Mouse (Mus musculus) heart, adult 11 months (tissue): Measurements from ENCODE around the gene Esrrb.
A peak's percentile ranks its signal among the peaks of the same experiment; 100 is the strongest.

Experiments used
- DNase-seq: peaks from one replicate; pipeline ENCODE4 v3.0.0; 2022

Gene Esrrb

GRCm38 (mm10) chr12:86422166-86422910, 61.4 kb downstream of the Esrrb start:
- DNase-seq: peak; percentile 88

GRCm38 (mm10) chr12:86423102-86423501, 62.2 kb downstream of the Esrrb start:
- DNase-seq: no peak

GRCm38 (mm10) chr12:86427585-86427984, 66.7 kb downstream of the Esrrb start:
- DNase-seq: no peak

DNA sequence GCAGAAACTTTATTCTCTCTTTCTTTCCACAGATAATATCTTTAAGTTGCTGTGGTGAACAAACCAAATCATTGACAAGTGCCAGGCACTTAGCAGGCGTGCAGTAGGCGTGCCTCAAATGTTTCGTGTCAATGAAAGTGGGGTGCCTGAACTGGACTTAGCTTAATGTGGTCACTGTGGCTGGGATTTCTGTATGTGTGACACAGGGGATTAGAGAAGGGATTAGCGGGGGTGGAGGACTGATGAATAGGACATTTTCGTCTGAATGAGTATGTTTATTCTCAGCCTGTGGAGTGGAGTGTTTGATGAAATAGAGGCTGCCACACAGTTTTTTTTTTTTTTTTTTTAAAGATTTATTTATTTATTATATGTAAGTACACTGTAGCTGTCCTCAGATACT, 70.8 kb downstream of the Esrrb start:
- DNase-seq: no peak

- peak; percentile 92 for DNase-seq
Measured at GRCm38 (mm10) chr12:86433371-86433821, 72.5 kb downstream of the Esrrb start.

- DNase-seq: no peak
Measured at GRCm38 (mm10) chr12:86435651-86436050, 74.7 kb downstream of the Esrrb start.

DNA sequence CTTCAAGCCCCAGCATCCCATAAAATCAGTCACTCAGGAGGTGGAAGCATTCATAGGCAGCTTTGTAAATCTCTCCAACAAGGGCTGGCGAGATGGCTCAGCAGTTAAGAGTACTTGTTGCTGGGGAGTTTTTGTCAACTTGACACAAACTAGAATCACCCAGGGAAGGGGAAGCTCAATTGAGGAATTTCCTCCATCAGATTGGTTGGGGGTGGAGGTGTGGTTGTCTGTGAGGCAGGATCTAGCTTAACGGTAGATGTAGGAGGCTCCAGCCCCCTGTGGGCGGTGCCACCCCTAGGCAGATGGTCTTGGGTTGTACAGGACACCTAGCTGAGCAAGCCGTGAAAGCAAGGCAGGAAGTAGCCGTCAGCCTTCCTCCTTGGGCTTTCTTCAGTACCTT, 89.9 kb downstream of the Esrrb start:
- no peak for DNase-seq

DNA sequence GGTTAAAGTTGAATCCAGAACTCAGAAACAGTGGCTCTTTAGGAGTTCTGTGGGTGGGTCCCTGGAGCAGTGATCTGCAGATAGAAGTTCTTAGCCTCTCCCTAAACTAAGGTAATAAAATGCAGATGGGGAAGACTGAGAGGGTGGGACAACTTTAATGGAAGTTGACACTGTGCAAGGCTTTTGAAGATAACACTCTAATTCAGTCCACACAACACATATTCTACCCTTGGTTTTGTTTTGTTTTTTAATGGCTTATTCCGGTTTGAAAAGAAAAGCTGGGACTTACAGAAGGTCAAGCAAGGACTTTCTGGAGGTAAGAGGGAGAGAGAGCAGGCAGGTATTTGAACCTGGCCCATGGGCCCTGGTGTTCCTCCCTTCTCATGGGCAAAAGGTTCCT, 94.1 kb downstream of the Esrrb start:
- no peak for DNase-seq

- DNase-seq: no peak
Measured at GRCm38 (mm10) chr12:86462742-86463470, 102.0 kb downstream of the Esrrb start.

DNA sequence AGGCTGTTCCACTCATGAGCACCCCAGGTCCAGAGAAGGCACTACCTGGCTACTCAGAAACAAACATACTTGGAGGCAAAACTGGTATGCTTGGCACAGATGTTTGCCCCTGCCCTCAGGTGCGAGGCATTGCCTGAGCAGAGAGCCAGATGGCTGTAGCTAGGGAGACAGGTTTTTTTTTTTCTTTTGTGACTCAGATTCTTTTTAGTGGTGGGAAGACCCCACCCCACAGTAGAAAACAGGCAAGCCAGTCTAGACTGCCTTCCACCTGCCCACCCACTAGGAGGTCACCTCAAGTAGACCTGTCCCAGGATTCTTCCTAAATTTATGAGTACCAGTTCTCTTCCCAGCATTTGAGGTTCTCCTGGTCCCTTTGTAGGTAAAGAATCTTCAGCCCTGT, 103.5 kb downstream of the Esrrb start:
- no peak for DNase-seq

DNA sequence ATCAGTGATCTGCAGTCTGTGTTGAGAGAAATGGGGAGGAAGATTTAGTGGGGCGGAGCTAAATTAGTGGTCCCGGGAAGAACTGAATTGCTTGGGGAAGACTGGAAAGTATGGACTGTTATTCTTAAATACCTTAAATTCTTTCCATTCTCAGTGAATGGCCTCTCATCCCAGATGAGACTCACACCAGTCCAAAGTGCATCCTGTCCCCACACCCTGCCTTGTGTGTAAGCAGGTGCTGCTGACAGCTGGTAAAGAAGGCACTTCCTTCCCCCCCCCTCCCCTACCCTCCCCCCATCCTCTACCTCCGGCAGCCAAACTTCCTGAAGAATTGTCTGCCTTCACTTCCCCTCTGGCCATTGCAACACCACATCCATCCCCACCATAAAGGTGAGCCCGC, 105.3 kb downstream of the Esrrb start:
- no peak for DNase-seq

GRCm38 (mm10) chr12:86469919-86470318, 109.0 kb downstream of the Esrrb start:
- no peak for DNase-seq

DNA sequence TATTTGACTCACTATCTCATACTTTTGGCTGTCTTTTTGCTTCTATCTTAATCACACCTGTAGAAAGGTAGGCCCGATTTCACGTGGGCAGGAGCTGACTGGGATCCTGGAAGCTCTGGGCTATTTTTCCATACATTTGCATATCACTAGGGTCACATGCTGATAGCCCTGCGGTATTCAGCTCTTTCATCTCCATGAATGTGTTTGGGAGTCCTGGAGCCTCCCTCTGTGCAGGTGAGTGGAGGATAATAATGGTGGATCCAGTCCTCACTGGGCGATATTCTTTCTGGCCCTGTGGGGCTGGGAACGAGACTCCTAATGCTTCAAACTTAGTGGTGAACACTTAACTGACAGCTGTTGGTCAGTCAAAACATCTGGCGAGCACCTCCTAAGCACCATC, 110.0 kb downstream of the Esrrb start:
- no peak for DNase-seq

GRCm38 (mm10) chr12:86473630-86474029, 112.7 kb downstream of the Esrrb start:
- DNase-seq: no peak

- DNase-seq: no peak
Measured at GRCm38 (mm10) chr12:86475994-86476393, 115.1 kb downstream of the Esrrb start.

- no peak for DNase-seq
Measured at GRCm38 (mm10) chr12:86478908-86479307, 118.0 kb downstream of the Esrrb start.

DNA sequence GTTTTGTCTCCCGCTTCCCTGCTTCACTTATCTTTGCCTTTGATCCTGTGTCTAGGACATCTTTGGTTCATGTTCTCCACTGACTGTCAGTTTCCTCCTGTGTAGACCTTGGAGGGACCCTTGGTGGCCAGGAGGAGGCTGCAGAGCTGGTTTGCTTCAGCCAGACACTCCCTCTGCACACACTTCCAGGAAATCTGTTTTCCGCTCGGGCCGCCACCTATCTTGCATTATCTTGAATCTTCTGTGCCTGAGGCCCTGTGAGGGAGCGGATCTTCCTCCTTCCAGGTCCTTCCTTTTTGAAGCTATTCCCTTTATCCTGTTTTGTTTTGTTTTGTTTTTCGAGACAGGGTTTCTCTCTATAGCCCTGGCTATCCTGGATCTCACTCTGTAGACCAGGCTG, 121.1 kb downstream of the Esrrb start:
- no peak for DNase-seq

- peak; percentile 95 for DNase-seq
Measured at GRCm38 (mm10) chr12:86483413-86483841, 122.5 kb downstream of the Esrrb start.

DNA sequence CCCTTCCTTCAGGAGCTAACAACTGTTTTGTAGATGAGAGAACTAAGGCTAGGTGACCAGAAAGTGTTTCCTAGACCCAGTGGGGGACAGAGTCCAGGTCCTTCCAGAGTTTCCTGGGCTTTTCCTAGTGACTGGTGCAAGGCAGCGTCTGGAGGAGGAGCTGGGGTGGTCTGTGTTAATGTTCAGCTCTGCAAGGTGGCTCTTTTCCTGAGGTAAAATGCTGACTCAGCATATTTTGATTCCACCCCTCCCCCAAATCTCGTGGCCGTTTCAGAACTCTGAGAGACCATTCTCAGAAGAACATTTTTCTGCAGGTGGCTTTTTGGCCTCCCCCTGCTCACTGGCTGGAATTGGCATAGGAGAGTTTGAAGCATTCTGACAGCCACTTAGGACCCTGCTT, 127.1 kb downstream of the Esrrb start:
- no peak for DNase-seq

DNA sequence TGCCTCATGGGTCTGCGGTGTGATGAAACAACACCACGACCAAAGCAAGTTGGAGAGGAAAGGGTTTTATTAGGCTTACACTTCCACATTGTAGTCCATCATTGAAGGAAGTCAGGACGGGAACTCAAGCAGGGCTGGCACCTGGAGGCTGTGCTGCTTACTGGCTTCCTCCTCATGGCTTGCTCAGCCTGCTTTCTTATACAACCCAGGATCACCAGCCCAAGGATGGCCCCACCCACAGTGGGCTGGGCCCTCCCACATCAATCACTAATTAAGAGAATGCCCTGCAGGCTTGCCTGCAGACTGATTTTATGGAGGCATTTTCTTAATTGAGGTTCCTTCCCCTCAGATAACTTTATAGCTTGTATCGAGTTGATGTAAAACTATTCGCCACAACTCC, 129.1 kb downstream of the Esrrb start:
- DNase-seq: no peak

- peak; percentile 85 for DNase-seq
Measured at GRCm38 (mm10) chr12:86491500-86491899, 130.6 kb downstream of the Esrrb start.

GRCm38 (mm10) chr12:86492822-86493221, 131.9 kb downstream of the Esrrb start:
- DNase-seq: no peak

DNA sequence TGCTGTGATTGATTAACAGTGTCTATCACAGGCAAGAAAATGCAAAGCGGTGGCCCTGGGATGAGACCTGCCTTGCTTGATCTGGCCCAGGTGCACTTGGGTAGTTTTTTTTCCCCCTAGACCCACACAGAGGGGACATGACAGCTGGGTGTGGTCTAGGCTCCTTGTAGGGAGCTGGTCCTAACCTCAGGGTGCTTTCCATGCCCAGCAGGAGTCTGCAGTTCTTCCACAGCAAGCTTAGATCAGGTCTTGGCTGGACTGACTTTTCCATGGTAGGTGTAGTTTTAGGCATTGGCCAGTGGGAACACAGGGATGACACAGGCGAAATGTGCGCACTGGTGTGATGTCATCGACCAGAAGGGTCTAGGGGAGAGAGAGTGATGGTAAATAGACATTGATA, 136.2 kb downstream of the Esrrb start:
- DNase-seq: no peak

DNA sequence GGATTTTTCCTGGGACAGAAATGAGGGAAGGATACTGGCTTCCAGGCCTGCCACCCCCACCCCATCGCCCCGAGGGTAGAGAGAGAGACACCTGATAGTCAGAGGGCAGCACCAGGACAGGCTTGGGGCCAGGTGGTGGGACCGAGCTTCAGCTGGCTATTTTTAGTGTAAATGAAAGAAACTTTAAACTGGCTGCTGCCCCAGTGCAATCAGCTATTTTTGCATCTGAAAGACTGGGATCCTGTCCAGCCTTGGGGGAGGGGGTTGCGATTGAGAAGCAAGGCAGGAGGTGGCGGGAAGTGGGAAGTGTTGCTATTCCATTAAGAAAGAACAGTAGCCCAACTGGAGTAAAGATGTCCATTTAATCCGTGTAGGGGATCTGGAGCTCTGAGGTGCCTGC, 137.8 kb downstream of the Esrrb start:
- peak; percentile 98 for DNase-seq
